Mouse (Mus musculus) limb, embryonic 14.5 days (tissue): Measurements from ENCODE around the gene Fars2. TPM values are rescaled to one million over a fixed set of nuclear protein-coding genes. Genes with fewer than 3 reads are reported as not detected.

ENCODE experiments used
- ATAC-seq: fragments of 200-750 bp; cut with Nextera tagmentation; 2 replicates; pipeline ENCODE4 v1.8.0; 2017; ENCODE audit warnings: low read depth, moderate number of reproducible peaks, moderate TSS enrichment; ENCODE audit not compliant: low FRiP score
- DNase-seq: peaks from one replicate; pipeline ENCODE4 v3.0.0-alpha.2; 2015; ENCODE audit warnings: low spot score
- H3K27ac ChIP-seq: fragments of 300-500 bp; sonication (generic); replicated peaks from 2 replicates; pipeline ENCODE4 v1.5.1; 2014; ENCODE audit warnings: low read depth, mild to moderate bottlenecking, low read length, moderate library complexity, mixed read lengths
- H3K27me3 ChIP-seq: fragments of 300-500 bp; sonication (generic); 2 replicates; pipeline ENCODE4 v1.6.1; 2014; ENCODE audit warnings: low read length, mixed read lengths; ENCODE audit not compliant: control insufficient read depth, insufficient read depth
- H3K36me3 ChIP-seq: fragments of 300-500 bp; sonication (generic); 2 replicates; pipeline ENCODE4 v1.6.1; 2014; ENCODE audit warnings: mild to moderate bottlenecking, low read length, moderate library complexity, mixed read lengths; ENCODE audit not compliant: control insufficient read depth, insufficient read depth
- H3K4me1 ChIP-seq: fragments of 300-500 bp; sonication (generic); 2 replicates; pipeline ENCODE4 v1.6.1; 2014; ENCODE audit warnings: antibody characterized with exemption, low read length, mixed read lengths; ENCODE audit not compliant: control insufficient read depth, insufficient read depth
- H3K4me2 ChIP-seq: fragments of 300-500 bp; sonication (generic); replicated peaks from 2 replicates; pipeline ENCODE4 v1.6.1; 2014; ENCODE audit warnings: low read depth, mild to moderate bottlenecking, low read length, moderate library complexity; ENCODE audit not compliant: severe bottlenecking
- H3K4me3 ChIP-seq: fragments of 300-500 bp; sonication (generic); replicated peaks from 2 replicates; pipeline ENCODE4 v1.5.1; 2014; ENCODE audit warnings: low read length
- H3K9ac ChIP-seq: fragments of 300-500 bp; sonication (generic); 2 replicates; pipeline ENCODE4 v1.6.1; 2014; ENCODE audit warnings: mild to moderate bottlenecking, low read depth, low read length, moderate library complexity; ENCODE audit not compliant: severe bottlenecking
- H3K9me3 ChIP-seq: fragments of 300-500 bp; sonication (generic); 2 replicates; pipeline ENCODE4 v1.6.1; 2016; ENCODE audit warnings: low read length; ENCODE audit not compliant: control insufficient read depth
- POLR2A ChIP-seq: fragments of 200-500 bp; IDR thresholded peaks from 2 replicates; pipeline ENCODE4 v1.8.0; 2012; ENCODE audit warnings: inconsistent platforms, mild to moderate bottlenecking, moderate library complexity, borderline replicate concordance; ENCODE audit not compliant: insufficient read depth, insufficient read length; ENCODE audit errors: extremely low read depth
- WGBS: fragments of 180-500 bp; shearing (Covaris S2); extraction: QIAGEN DNeasy Blood & Tissue Kit; methylation state at CpG from one replicate; pipeline ENCODE4 v1.1.7; 2014; 5-methylcytosine and 5-hydroxymethylcytosine counted together
- polyA plus RNA-seq, 2 experiments: library from polyadenylated mRNA; depleted of rRNA in 1 of 2; stranded (reverse) in 1 of 2; unstranded in 1 of 2; fragments of >200 nt; fragmentation: Nextera tagmentation in 1 of 2; extraction: Ambion mirVana in 1 of 2; gene quantifications; 2 replicates each; pipeline versions ENCODE4 v1.2.1 to v1.2.3; 2012 to 2014

Gene Fars2
- 27.6 and 32.3 TPM in 2 replicates for polyA plus RNA-seq (2012; rRNA removed)
- 35.2 and 39.2 TPM in 2 replicates for polyA plus RNA-seq (2014; fragmentation: Nextera tagmentation; extraction: Ambion mirVana)

DNA sequence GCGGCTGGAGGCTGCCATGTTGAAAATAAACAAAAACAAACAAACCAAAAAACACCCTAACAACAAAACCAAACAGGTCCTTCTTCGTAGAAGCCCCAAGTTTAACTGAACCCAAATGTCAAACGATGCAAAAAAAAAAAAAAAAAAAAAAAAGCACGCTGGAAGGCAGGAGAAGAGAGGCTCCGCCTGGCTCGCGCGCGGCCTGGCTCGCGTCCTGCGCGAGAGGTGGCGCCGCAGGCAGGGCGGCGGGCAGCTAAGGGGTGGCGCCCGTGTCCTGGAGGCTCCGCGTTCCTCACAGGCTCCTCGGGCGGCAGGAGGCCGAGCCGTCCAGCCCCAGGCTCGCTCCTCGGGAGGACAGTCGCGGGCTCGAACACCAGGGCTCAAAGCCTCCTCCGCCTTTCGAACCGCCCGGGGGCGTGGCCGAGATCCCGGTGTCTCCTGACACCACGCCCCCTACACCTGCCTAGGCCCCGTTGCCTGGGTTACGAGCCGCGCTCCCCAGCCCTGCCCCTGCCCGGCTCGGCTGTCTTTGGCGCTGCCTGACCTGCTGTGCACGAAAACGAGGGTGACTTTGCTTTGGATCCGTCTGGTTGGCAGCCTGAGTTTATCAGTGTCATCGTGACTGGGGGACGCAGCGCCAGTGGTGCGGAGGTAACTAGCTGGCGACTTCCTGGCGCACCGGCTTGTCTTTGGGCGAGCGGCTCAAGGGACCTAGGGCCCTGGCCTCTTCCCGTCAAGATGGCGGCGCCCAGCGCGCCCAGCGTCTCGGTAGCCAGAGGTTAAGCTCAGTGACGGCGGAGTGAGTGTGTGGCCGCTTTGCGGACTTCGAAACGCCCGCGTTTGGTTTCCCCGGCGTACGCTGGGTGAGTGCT, at the start of gene Fars2, which contains the start of gene Lyrm4:
TSS of gene Fars2 (plus strand) at position 270 of the 872 bp plus-strand sequence.
TSS of gene Lyrm4 (minus strand) at position 384 of the 872 bp plus-strand sequence.
- H3K4me2 ChIP-seq = peak within 1 kb of the TSS; percentile 88
- H3K4me3 ChIP-seq = peak within 1 kb of the TSS; percentile 64
- peaks cover 8% of the 10 kb centered on the region; the same call in 1 of the 2 replicates for H3K4me1 ChIP-seq
- no peaks in the 10 kb centered on the region for H3K36me3 ChIP-seq
- TF ChIP-seq POLR2A = peak; percentile 95; the same call in 1 of the 2 replicates
- DNase-seq = peak; percentile 97
- peak within 1 kb of the TSS; percentile 66 for H3K9ac ChIP-seq
- H3K9me3 ChIP-seq = no peaks in the 10 kb centered on the region
- WGBS = under 1% methylated on average over 66 of the region's 75 CpGs
- H3K27me3 ChIP-seq = no peaks in the 10 kb centered on the region
- peak within 1 kb of the TSS; percentile 91 for H3K27ac ChIP-seq
- ATAC-seq = peak; percentile 99

DNA sequence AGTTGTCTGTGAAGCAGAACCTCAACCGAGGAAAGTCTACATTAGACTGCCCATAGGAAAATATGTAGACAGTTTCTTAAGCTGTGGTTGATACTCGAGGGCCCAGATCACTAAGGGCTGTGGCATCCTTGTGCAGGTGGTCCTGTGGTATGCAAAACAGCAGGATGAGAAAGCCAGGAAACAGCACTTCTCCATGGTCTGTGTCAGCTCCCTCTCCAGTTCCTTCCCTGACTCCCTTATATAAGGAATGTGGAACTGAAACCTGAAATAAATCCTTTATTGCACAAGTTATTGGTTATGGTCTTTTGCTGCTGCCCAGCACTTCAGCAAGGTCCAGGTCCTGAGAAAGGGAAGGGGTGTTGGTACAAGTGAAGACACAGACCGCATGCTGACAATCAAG, 42.7 kb upstream of the Fars2 start:
- Histone ChIP-seq H3K4me2 (no peak overlapping the region), H3K4me3 (no peak overlapping the region), H3K27ac (no peak overlapping the region), H3K9me3 (no peaks in the 10 kb centered on the region), H3K4me1 (no peaks in the 10 kb centered on the region), H3K36me3 (no peaks in the 10 kb centered on the region), H3K9ac (no peak overlapping the region), H3K27me3 (no peaks in the 10 kb centered on the region)
- ATAC-seq (no peak), DNase-seq (no peak)
- WGBS = 79% methylated on average over 3 of the region's 3 CpGs
- TF ChIP-seq POLR2A = no peak

DNA sequence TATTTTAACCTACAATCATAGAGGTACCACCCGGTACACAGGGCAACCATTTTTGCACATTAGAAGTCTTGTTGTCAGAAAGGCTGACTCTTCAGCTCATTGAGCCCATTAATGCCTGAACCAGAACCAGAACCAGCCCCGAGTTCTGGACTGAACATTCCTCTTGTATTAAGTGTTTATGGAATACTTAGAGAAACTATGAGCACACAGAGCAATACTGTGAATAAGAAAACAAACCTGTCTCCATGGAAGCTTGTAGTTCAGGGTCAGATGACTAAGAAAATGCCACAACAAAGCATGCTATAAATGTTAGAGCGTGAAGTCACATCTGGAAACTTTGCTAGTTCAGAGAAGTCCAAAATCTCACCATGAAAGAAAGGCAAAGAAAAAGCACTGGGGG, 35.6 kb upstream of the Fars2 start:
- TF ChIP-seq POLR2A = no peak
- 74% methylated on average over 3 of the region's 3 CpGs for WGBS
- no peak for DNase-seq

DNA sequence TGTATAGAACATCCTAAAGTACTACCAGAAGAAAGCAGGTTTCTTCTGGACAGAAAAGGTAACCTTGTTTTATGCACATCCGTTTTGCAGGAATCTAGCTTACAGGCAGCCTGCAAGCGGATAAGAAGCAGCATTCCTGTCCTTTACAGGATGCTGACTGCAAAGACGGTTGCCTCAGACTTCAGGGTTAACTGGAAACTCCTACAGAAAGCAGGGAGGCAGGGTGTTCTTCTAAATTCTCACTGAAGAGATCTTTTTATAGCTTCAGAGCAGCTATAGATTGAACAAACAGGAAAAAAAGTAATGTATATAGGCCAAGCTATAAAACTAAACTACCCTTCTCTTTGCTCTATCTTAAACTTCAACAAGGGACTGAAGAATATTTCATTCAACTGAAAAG, 32.5 kb upstream of the Fars2 start:
- Histone ChIP-seq H3K27ac (no peak overlapping the region), H3K27me3 (no peaks in the 10 kb centered on the region), H3K4me2 (no peak overlapping the region), H3K36me3 (0 out of 2 replicates have a peak, but pooled peaks cover 5% of the 10 kb centered on the region), H3K9me3 (no peaks in the 10 kb centered on the region), H3K4me3 (no peak overlapping the region), H3K4me1 (peaks cover 8% of the 10 kb centered on the region; the same call in 1 of the 2 replicates), H3K9ac (no peak overlapping the region)
- WGBS = 73% methylated on average over 3 of the region's 3 CpGs
- TF ChIP-seq POLR2A = no peak
- no peak for DNase-seq
- ATAC-seq = no peak

More for the DNA sequence above, 35.6 kb upstream of the Fars2 start:
- Histone ChIP-seq H3K27me3 (no peaks in the 10 kb centered on the region), H3K4me2 (no peak overlapping the region), H3K27ac (no peak overlapping the region), H3K9me3 (no peaks in the 10 kb centered on the region), H3K4me1 (peaks cover 5% of the 10 kb centered on the region; the same call in 1 of the 2 replicates), H3K9ac (no peak overlapping the region), H3K36me3 (0 out of 2 replicates have a peak, but pooled peaks cover 5% of the 10 kb centered on the region), H3K4me3 (no peak overlapping the region)
- ATAC-seq = no peak

DNA sequence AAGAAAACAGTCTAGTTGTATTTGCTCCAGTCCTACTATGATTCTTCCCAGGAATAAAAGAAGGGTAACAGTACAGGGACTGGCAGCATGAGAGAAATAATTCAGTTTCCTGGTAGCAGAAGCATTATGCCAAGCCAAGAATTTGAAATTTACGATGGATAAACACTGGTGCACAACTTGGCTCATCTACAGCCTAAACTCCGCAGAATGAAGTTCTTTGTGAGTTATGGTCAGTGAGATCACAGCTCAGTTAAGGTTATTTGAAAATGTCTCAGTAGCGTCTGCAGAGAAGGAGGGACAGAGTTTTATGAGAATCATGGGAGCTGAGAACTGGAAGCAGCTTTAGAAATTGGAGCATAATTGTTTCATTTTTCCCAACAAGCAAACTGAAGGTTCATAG, 31.2 kb upstream of the Fars2 start:
- Histone ChIP-seq H3K27me3 (no peaks in the 10 kb centered on the region), H3K36me3 (0 out of 2 replicates have a peak, but pooled peaks cover 5% of the 10 kb centered on the region), H3K4me2 (no peak overlapping the region), H3K4me3 (no peak overlapping the region), H3K4me1 (peaks cover 8% of the 10 kb centered on the region; the same call in 1 of the 2 replicates), H3K9ac (no peak overlapping the region), H3K27ac (no peak overlapping the region), H3K9me3 (no peaks in the 10 kb centered on the region)
- DNase-seq (no peak), ATAC-seq (no peak)
- 48% methylated on average over 3 of the region's 3 CpGs for WGBS
- no peak for TF ChIP-seq POLR2A
